ENCODE assay signal across 12 mouse cellular contexts in genomic region chr6:50382711-50383110, GRCm38 (mm10).
DNase-seq lines count a peak whose midpoint lies in the region; ATAC-seq lines count a peak whose summit lies in the region.
"Had no signal": no experiment of that assay in that cellular context is flagged by ENCODE, and none has a peak within 500 bp of the region (broad histone marks: within the 10 kb centered on the region; RNA-seq: fewer than 3 reads in every experiment).

No protein-coding gene starts in this region.

- H3K4me2 ChIP-seq in kidney, embryonic 15.5 days = no peak overlapping the region

- H3K27me3 ChIP-seq in kidney, embryonic 15.5 days = no peaks in the 10 kb centered on the region
- H3K27me3 ChIP-seq: embryonic facial prominence, embryonic 13.5 days had no signal

- peak overlapping the region; percentile 66; the same call in 1 of the 2 replicates for H3K27ac ChIP-seq in kidney, embryonic 15.5 days
- H3K27ac ChIP-seq in macrophage = peak overlapping the region; percentile 99

- ATAC-seq in kidney, embryonic 15.5 days (replicated peaks; ENCODE audit: low FRiP score) = no peak
- ATAC-seq in megakaryocyte progenitor cell, adult 5-6 weeks (replicated peaks; ENCODE audit: poor library complexity) = no peak
- ATAC-seq: forebrain, embryonic 14.5 days had no signal

- H3K4me3 ChIP-seq in kidney, embryonic 15.5 days (replicated peaks) = no peak overlapping the region
- H3K4me3 ChIP-seq in macrophage (ENCODE audit: inconsistent target) = no peak overlapping the region
- H3K4me3 ChIP-seq: embryonic facial prominence, embryonic 13.5 days had no signal

- WGBS in kidney, embryonic 15.5 days = 74% methylated on average over 7 of the region's 7 CpGs
- 55% methylated on average over 7 of the region's 7 CpGs for WGBS in macrophage (ENCODE audit: missing documents)

- H3K9me3 ChIP-seq in kidney, embryonic 15.5 days (replicated peaks) = no peaks in the 10 kb centered on the region
- H3K9me3 ChIP-seq: embryonic facial prominence, embryonic 13.5 days had no signal

- H3K36me3 ChIP-seq in kidney, embryonic 15.5 days = no peaks in the 10 kb centered on the region
- no peaks in the 10 kb centered on the region for H3K36me3 ChIP-seq in macrophage (ENCODE audit: inconsistent target)
- H3K36me3 ChIP-seq: embryonic facial prominence, embryonic 13.5 days had no signal

- peaks cover 24% of the 10 kb centered on the region for H3K79me2 ChIP-seq in macrophage (ENCODE audit: inconsistent target)

- DNase-seq in kidney, adult 9 months = no peak
- DNase-seq in 416B (ENCODE audit: low read depth) = peak; percentile 34
- DNase-seq in adipocyte (ENCODE audit: low spot score) = peak; percentile 80
- DNase-seq in frontal cortex, postnatal 14 days (ENCODE audit: low spot score in 2 of 2) = no peak
- DNase-seq: cerebellum, postnatal 25 days; gastrocnemius, postnatal 14 days; right cerebral cortex, postnatal 4 days had no signal

- no peak overlapping the region for H3K9ac ChIP-seq in kidney, embryonic 15.5 days
- H3K9ac ChIP-seq: embryonic facial prominence, embryonic 13.5 days had no signal

- peaks cover 54% of the 10 kb centered on the region for H3K4me1 ChIP-seq in kidney, embryonic 15.5 days

Comparison
In these comparisons a context has a peak if more than half of its experiments do, and no peak if none do; other contexts are left out.
1. DNase-seq: peak in 416B (single experiment) and adipocyte (single experiment); none in kidney, adult 9 months (single experiment) and frontal cortex, postnatal 14 days (0 of 2).